7 mouse cellular contexts compared by ENCODE assay signal in genomic region chr2:119292281-119292680, GRCm38 (mm10).
"Had no signal": no experiment of that assay in that cellular context is flagged by ENCODE, and none has a peak within 500 bp of the region (broad histone marks: within the 10 kb centered on the region; RNA-seq: fewer than 3 reads in every experiment).

No protein-coding gene starts in this region.

- DNase-seq: lung, adult 2 months; lung, postnatal 14 days; lung, postnatal 36 days; right cerebral cortex, postnatal 14 days; thymus, adult 2 months; thymus, postnatal 25 days; thymus, postnatal 4 days had no signal
